Mouse (Mus musculus) frontal cortex, adult 2 months (tissue): ENCODE results near the gene Rfx4. TPM values are rescaled to one million over a fixed set of nuclear protein-coding genes. Genes with fewer than 3 reads are reported as not detected.

Experiments
- DNase-seq, 2 experiments: peaks; one replicate each; pipeline ENCODE4 v3.0.0; 2022; ENCODE audit warnings: low spot score in 1 of 2; ENCODE audit errors: extremely low spot score in 1 of 2
- polyA plus RNA-seq: library from polyadenylated mRNA; depleted of rRNA; stranded (reverse); fragments of >200 nt; gene quantifications from 2 replicates; pipeline ENCODE4 v1.2.3, GENCODE M21; 2012

The Rfx4 gene
- polyA plus RNA-seq, 1 experiment: 13.0 TPM

GRCm38 (mm10) chr10:84858806-84859496 is 103.1 kb downstream of the Rfx4 start:
- DNase-seq: no peak

GRCm38 (mm10) chr10:84859556-84860380 is 103.9 kb downstream of the Rfx4 start:
- no peak for DNase-seq

- DNase-seq: no peak
Observed at GRCm38 (mm10) chr10:84863488-84863887, 107.6 kb downstream of the Rfx4 start.

GRCm38 (mm10) chr10:84867577-84867976 is 111.7 kb downstream of the Rfx4 start:
- DNase-seq: no peak

GRCm38 (mm10) chr10:84871285-84871684 is 115.4 kb downstream of the Rfx4 start:
- no peak for DNase-seq

- DNase-seq: no peak
Observed at GRCm38 (mm10) chr10:84871921-84872320, 116.1 kb downstream of the Rfx4 start.

GRCm38 (mm10) chr10:84879823-84880571 is 124.1 kb downstream of the Rfx4 start:
- no peak for DNase-seq

- DNase-seq: no peak
Observed at GRCm38 (mm10) chr10:84882528-84882927, 126.7 kb downstream of the Rfx4 start.

GRCm38 (mm10) chr10:84885341-84885884 is 129.6 kb downstream of the Rfx4 start:
- DNase-seq: no peak

GRCm38 (mm10) chr10:84886221-84886627 is 130.4 kb downstream of the Rfx4 start:
- no peak for DNase-seq

- no peak for DNase-seq
Observed at GRCm38 (mm10) chr10:84886785-84887184, 130.9 kb downstream of the Rfx4 start.

GRCm38 (mm10) chr10:84889096-84889846 is 133.4 kb downstream of the Rfx4 start:
- DNase-seq: no peak

- DNase-seq: peak; percentile 52 to 53
Observed at GRCm38 (mm10) chr10:84895810-84896358, 140.0 kb downstream of the Rfx4 start.

GRCm38 (mm10) chr10:84896941-84897930 is 141.4 kb downstream of the Rfx4 start:
- DNase-seq: peak in 1 of 2 experiments; percentile 42

- no peak for DNase-seq
Observed at GRCm38 (mm10) chr10:84898144-84898979, 142.5 kb downstream of the Rfx4 start.

- DNase-seq: no peak
Observed at GRCm38 (mm10) chr10:84901676-84902075, 145.8 kb downstream of the Rfx4 start.

- no peak for DNase-seq
Observed at GRCm38 (mm10) chr10:84902213-84902612, 146.4 kb downstream of the Rfx4 start.

GRCm38 (mm10) chr10:84903307-84903706 is 147.4 kb downstream of the Rfx4 start:
- peak in 1 of 2 experiments; percentile 58 for DNase-seq
